Mouse (Mus musculus) forebrain, postnatal 0 days (tissue): Measurements from ENCODE around the gene Map3k9. TPM values are rescaled to one million over a fixed set of nuclear protein-coding genes. Genes with fewer than 3 reads are reported as not detected.

Experiments used
- ATAC-seq: fragments of 200-750 bp; cut with Nextera tagmentation; 2 replicates; pipeline ENCODE4 v1.8.0; 2017; ENCODE audit warnings: mild to moderate bottlenecking, moderate library complexity
- DNase-seq: peaks from one replicate; pipeline ENCODE4 v3.0.0-alpha.2; 2015
- H3K27ac ChIP-seq: fragments of 300-500 bp; sonication (generic); 2 replicates; pipeline ENCODE4 v1.5.1; 2014; ENCODE audit warnings: low read depth, mild to moderate bottlenecking, antibody characterized with exemption, low read length, moderate library complexity, mixed read lengths
- H3K27me3 ChIP-seq: fragments of 300-500 bp; sonication (generic); 2 replicates; pipeline ENCODE4 v1.6.1; 2014; ENCODE audit warnings: mild to moderate bottlenecking, low read length, mixed read lengths; ENCODE audit not compliant: insufficient read depth
- H3K36me3 ChIP-seq: fragments of 300-500 bp; sonication (generic); 2 replicates; pipeline ENCODE4 v1.6.1; 2014; ENCODE audit warnings: mild to moderate bottlenecking, moderate library complexity; ENCODE audit not compliant: insufficient read depth
- H3K4me1 ChIP-seq: fragments of 300-500 bp; sonication (generic); 2 replicates; pipeline ENCODE4 v1.6.1; 2014; ENCODE audit warnings: antibody characterized with exemption; ENCODE audit not compliant: insufficient read depth
- H3K4me2 ChIP-seq: fragments of 300-500 bp; sonication (generic); 2 replicates; pipeline ENCODE4 v1.6.1; 2014; ENCODE audit warnings: low read depth, mild to moderate bottlenecking, moderate library complexity
- H3K4me3 ChIP-seq: fragments of 300-500 bp; sonication (generic); 2 replicates; pipeline ENCODE4 v1.5.1; 2014; ENCODE audit warnings: low read depth, low read length, mixed read lengths
- H3K9ac ChIP-seq: fragments of 300-500 bp; sonication (generic); 2 replicates; pipeline ENCODE4 v1.6.1; 2014; ENCODE audit warnings: mild to moderate bottlenecking
- H3K9me3 ChIP-seq: fragments of 300-500 bp; sonication (generic); 2 replicates; pipeline ENCODE4 v1.6.1; 2016; ENCODE audit warnings: low read length
- CTCF ChIP-seq: sonication (generic); IDR thresholded peaks from 2 replicates; pipeline ENCODE4 v1.5.1; 2016; ENCODE audit warnings: antibody characterized with exemption, control low read depth, low read depth
- WGBS: fragments of 180-500 bp; shearing (Covaris S2); extraction: QIAGEN DNeasy Blood & Tissue Kit; methylation state at CpG from one replicate; pipeline ENCODE4 v1.1.7; 2014; 5-methylcytosine and 5-hydroxymethylcytosine counted together
- polyA plus RNA-seq: library from polyadenylated mRNA; unstranded; fragments of >200 nt; fragmentation: Nextera tagmentation; extraction: Ambion mirVana; gene quantifications from 2 replicates; pipeline ENCODE4 v1.2.1, GENCODE M21; 2015
- total RNA-seq: library from RNA; depleted of rRNA; stranded (reverse); fragments of >200 nt; gene quantifications from 2 replicates; pipeline ENCODE4 v1.2.3, GENCODE M21; 2014

Map3k9 gene
- total and polyA plus RNA-seq, 2 experiments from 2014 or later = 6.5 to 49.2 TPM

DNA sequence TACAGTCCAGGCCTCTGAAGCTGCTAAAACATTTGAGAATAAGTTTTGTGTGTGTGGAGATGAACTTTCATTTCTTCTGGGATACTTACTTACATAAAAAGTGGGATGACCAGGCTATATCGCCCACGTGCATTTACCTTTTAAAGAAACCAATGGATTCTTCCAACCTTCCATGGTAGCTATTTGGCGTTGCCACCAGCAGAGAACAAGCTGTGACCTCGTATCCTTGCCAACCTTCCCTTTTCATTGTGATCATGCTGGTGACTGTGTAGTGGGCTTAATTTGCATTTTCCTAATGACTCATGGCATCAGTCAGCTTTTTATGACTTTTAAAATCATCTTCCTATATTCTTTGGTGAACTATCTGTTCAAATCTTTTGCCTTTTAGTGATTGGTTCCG lies 25.1 kb upstream of the Map3k9 start:
- H3K9ac ChIP-seq = no peak overlapping the region
- DNase-seq (no peak), ATAC-seq (no peak)
- no peaks in the 10 kb centered on the region for H3K36me3 ChIP-seq
- H3K27ac ChIP-seq = no peak overlapping the region
- H3K4me1 ChIP-seq = peaks cover 14% of the 10 kb centered on the region; the same call in 1 of the 2 replicates
- no peak for TF ChIP-seq CTCF
- H3K27me3 ChIP-seq = no peaks in the 10 kb centered on the region
- H3K4me3 ChIP-seq = no peak overlapping the region
- H3K9me3 ChIP-seq = no peaks in the 10 kb centered on the region
- H3K4me2 ChIP-seq = no peak overlapping the region
- WGBS = 73% methylated on average over 5 of the region's 5 CpGs

- 41% methylated on average over 7 of the region's 7 CpGs for WGBS
- no peak overlapping the region for H3K9ac ChIP-seq
- TF ChIP-seq CTCF = no peak
- DNase-seq (no peak), ATAC-seq (no peak)
- no peak overlapping the region for H3K4me3 ChIP-seq
- no peaks in the 10 kb centered on the region for H3K36me3 ChIP-seq
- no peak overlapping the region for H3K4me2 ChIP-seq
- peaks cover 10% of the 10 kb centered on the region; the same call in 1 of the 2 replicates for H3K4me1 ChIP-seq
- H3K27me3 ChIP-seq = no peaks in the 10 kb centered on the region
- H3K27ac ChIP-seq = no peak overlapping the region
- H3K9me3 ChIP-seq = no peaks in the 10 kb centered on the region
Measured at GRCm38 (mm10) chr12:81803803-81804202, 22.8 kb upstream of the Map3k9 start.

GRCm38 (mm10) chr12:81803016-81803415 lies 22.0 kb upstream of the Map3k9 start:
- Histone ChIP-seq H3K27me3 (no peaks in the 10 kb centered on the region), H3K27ac (no peak overlapping the region), H3K36me3 (no peaks in the 10 kb centered on the region), H3K4me2 (no peak overlapping the region), H3K4me3 (no peak overlapping the region), H3K4me1 (peaks cover 10% of the 10 kb centered on the region; the same call in 1 of the 2 replicates), H3K9me3 (no peaks in the 10 kb centered on the region), H3K9ac (no peak overlapping the region)
- DNase-seq = no peak
- ATAC-seq = no peak
- TF ChIP-seq CTCF = no peak
- WGBS = 97% methylated on average over 3 of the region's 3 CpGs

DNA sequence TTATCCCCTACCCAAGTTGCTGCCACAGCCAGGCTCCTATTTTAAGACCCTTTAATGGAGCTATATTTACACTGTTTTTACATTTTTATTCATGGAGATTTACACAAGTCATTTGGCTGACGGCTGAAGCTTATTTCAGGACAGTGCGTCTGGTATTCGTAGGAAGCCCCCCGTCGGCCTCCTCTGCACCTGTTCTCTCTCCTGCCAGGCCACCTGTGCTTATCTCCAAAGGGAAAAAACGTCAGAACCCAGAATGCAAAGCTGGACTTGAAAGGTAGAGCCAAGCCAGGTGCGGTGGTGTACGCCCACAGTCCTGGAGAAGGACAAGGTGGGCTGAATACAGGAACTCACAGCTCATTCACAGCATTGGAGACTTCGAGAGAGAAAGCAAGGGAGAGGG lies 20.2 kb upstream of the Map3k9 start:
- 77% methylated on average over 9 of the region's 9 CpGs for WGBS
- no peaks in the 10 kb centered on the region for H3K27me3 ChIP-seq
- no peaks in the 10 kb centered on the region for H3K9me3 ChIP-seq
- no peak overlapping the region for H3K4me2 ChIP-seq
- H3K4me3 ChIP-seq = no peak overlapping the region
- no peaks in the 10 kb centered on the region for H3K4me1 ChIP-seq
- ATAC-seq (no peak), DNase-seq (peak; percentile 22)
- H3K9ac ChIP-seq = no peak overlapping the region
- H3K27ac ChIP-seq = no peak overlapping the region
- TF ChIP-seq CTCF = no peak
- no peaks in the 10 kb centered on the region for H3K36me3 ChIP-seq

- H3K36me3 ChIP-seq = no peaks in the 10 kb centered on the region
- WGBS = 5% methylated on average over 7 of the region's 7 CpGs
- H3K9ac ChIP-seq = no peak overlapping the region
- peak; percentile 96 for TF ChIP-seq CTCF
- DNase-seq (peak; percentile 90), ATAC-seq (peak; percentile 76)
- H3K9me3 ChIP-seq = no peaks in the 10 kb centered on the region
- H3K27me3 ChIP-seq = no peaks in the 10 kb centered on the region
- no peak overlapping the region for H3K4me2 ChIP-seq
- H3K4me1 ChIP-seq = no peaks in the 10 kb centered on the region
- no peak overlapping the region for H3K4me3 ChIP-seq
- H3K27ac ChIP-seq = no peak overlapping the region
Measured at GRCm38 (mm10) chr12:81796541-81796940, 15.6 kb upstream of the Map3k9 start.

GRCm38 (mm10) chr12:81792511-81793218 lies 11.7 kb upstream of the Map3k9 start:
- H3K4me2 ChIP-seq = no peak overlapping the region
- H3K36me3 ChIP-seq = no peaks in the 10 kb centered on the region
- 78% methylated on average over 6 of the region's 6 CpGs for WGBS
- H3K27me3 ChIP-seq = no peaks in the 10 kb centered on the region
- DNase-seq (no peak), ATAC-seq (no peak)
- no peak overlapping the region for H3K27ac ChIP-seq
- TF ChIP-seq CTCF = no peak
- H3K4me3 ChIP-seq = no peak overlapping the region
- H3K4me1 ChIP-seq = no peaks in the 10 kb centered on the region
- H3K9me3 ChIP-seq = no peaks in the 10 kb centered on the region
- H3K9ac ChIP-seq = no peak overlapping the region

DNA sequence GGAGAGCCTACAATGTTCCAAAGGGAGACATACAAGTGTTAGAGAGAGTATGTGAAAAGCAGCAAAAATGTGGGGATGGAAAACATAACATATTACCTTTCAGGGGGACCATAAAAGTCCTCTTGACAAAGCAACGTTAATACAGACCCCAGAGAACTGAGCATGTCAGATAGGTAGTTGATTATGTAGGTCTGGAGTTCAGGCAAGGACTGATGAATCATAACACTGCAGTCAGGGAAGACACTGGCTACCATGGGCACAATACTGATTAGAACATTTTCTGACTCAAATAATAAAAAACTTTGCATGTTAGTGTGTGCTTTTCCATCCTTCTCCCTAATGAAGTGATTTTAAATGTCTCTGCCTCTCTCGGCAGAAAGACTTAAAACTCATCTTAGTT lies 8.5 kb upstream of the Map3k9 start:
- no peak overlapping the region for H3K4me3 ChIP-seq
- no peak for TF ChIP-seq CTCF
- H3K27me3 ChIP-seq = no peaks in the 10 kb centered on the region
- no peak for ATAC-seq
- no peak overlapping the region for H3K27ac ChIP-seq
- H3K4me1 ChIP-seq = no peaks in the 10 kb centered on the region
- H3K4me2 ChIP-seq = no peak overlapping the region
- H3K9ac ChIP-seq = no peak overlapping the region
- H3K9me3 ChIP-seq = no peaks in the 10 kb centered on the region
- DNase-seq = no peak
- 69% methylated on average over 2 of the region's 2 CpGs for WGBS
- H3K36me3 ChIP-seq = no peaks in the 10 kb centered on the region
